Mouse (Mus musculus): ENCODE measurements at regions not wholly inside any gene's neighbourhood (a gene's known extent, or its start where the extent isn't known, plus 50 kb on each side); places are given as distances from the start of the nearest gene placed in this dataset.
A peak's percentile ranks its signal among the peaks of the same experiment; 100 is the strongest.

- H3K27ac ChIP-seq (ENCODE audit: low read depth), result no peak overlapping the region
- no peak overlapping the region for H3K4me3 ChIP-seq (ENCODE audit: low read depth, low read length)
- no peaks in the 10 kb centered on the region for H3K4me1 ChIP-seq (replicated peaks; ENCODE audit: control insufficient read depth, insufficient read depth, low read length)
- WGBS, result 90% methylated on average over 5 of the region's 5 CpGs
- no peak overlapping the region for H3K9ac ChIP-seq (ENCODE audit: low read length)
- no peaks in the 10 kb centered on the region for H3K27me3 ChIP-seq (replicated peaks; ENCODE audit: control insufficient read depth, insufficient read depth, low read length)
- H3K9me3 ChIP-seq (ENCODE audit: control insufficient read depth, low read length), result no peaks in the 10 kb centered on the region
- no peaks in the 10 kb centered on the region for H3K36me3 ChIP-seq (ENCODE audit: control insufficient read depth, insufficient read depth, low read length)
- H3K4me2 ChIP-seq (ENCODE audit: low read length), result no peak overlapping the region
- ATAC-seq (replicated peaks; ENCODE audit: low FRiP score, low TSS enrichment, low read depth) (no peak), DNase-seq (ENCODE audit: low spot score) (no peak)
Measured at GRCm38 (mm10) chr1:62872771-62873170, 169.7 kb downstream of the Nrp2 start.

- H3K9ac ChIP-seq (ENCODE audit: low read length), result no peak overlapping the region
- no peak for DNase-seq (ENCODE audit: low spot score)
- no peaks in the 10 kb centered on the region for H3K36me3 ChIP-seq (ENCODE audit: control insufficient read depth, insufficient read depth, low read length)
- no peak overlapping the region for H3K4me2 ChIP-seq (ENCODE audit: low read length)
- H3K27ac ChIP-seq (ENCODE audit: low read depth), result no peak overlapping the region
- 83% methylated on average over 9 of the region's 9 CpGs for WGBS
- no peaks in the 10 kb centered on the region for H3K27me3 ChIP-seq (replicated peaks; ENCODE audit: control insufficient read depth, insufficient read depth, low read length)
- H3K9me3 ChIP-seq (ENCODE audit: control insufficient read depth, low read length), result no peaks in the 10 kb centered on the region
- no peaks in the 10 kb centered on the region for H3K4me1 ChIP-seq (replicated peaks; ENCODE audit: control insufficient read depth, insufficient read depth, low read length)
- H3K4me3 ChIP-seq (ENCODE audit: low read depth, low read length), result no peak overlapping the region
- no peak for ATAC-seq (replicated peaks; ENCODE audit: low FRiP score, low TSS enrichment, low read depth)
Measured at GRCm38 (mm10) chr1:62875631-62876030, 172.5 kb downstream of the Nrp2 start.

GRCm38 (mm10) chr1:62876685-62877084 is 173.6 kb downstream of the Nrp2 start:
- no peaks in the 10 kb centered on the region for H3K4me1 ChIP-seq (replicated peaks; ENCODE audit: control insufficient read depth, insufficient read depth, low read length)
- ATAC-seq (replicated peaks; ENCODE audit: low FRiP score, low TSS enrichment, low read depth) (no peak), DNase-seq (ENCODE audit: low spot score) (no peak)
- no peak overlapping the region for H3K4me3 ChIP-seq (ENCODE audit: low read depth, low read length)
- H3K9me3 ChIP-seq (ENCODE audit: control insufficient read depth, low read length), result no peaks in the 10 kb centered on the region
- no peak overlapping the region for H3K9ac ChIP-seq (ENCODE audit: low read length)
- H3K4me2 ChIP-seq (ENCODE audit: low read length), result no peak overlapping the region
- WGBS, result 55% methylated on average over 3 of the region's 3 CpGs
- no peak overlapping the region for H3K27ac ChIP-seq (ENCODE audit: low read depth)
- H3K27me3 ChIP-seq (replicated peaks; ENCODE audit: control insufficient read depth, insufficient read depth, low read length), result no peaks in the 10 kb centered on the region
- H3K36me3 ChIP-seq (ENCODE audit: control insufficient read depth, insufficient read depth, low read length), result no peaks in the 10 kb centered on the region

GRCm38 (mm10) chr1:62880882-62881291 is 177.8 kb downstream of the Nrp2 start:
- no peak overlapping the region for H3K27ac ChIP-seq (ENCODE audit: low read depth)
- peak; percentile 27 for DNase-seq (ENCODE audit: low spot score)
- H3K4me3 ChIP-seq (ENCODE audit: low read depth, low read length), result no peak overlapping the region
- H3K4me1 ChIP-seq (replicated peaks; ENCODE audit: control insufficient read depth, insufficient read depth, low read length), result 0 out of 2 replicates have a peak, but pooled peaks cover 5% of the 10 kb centered on the region
- no peaks in the 10 kb centered on the region for H3K9me3 ChIP-seq (ENCODE audit: control insufficient read depth, low read length)
- H3K4me2 ChIP-seq (ENCODE audit: low read length), result no peak overlapping the region
- 79% methylated on average over 4 of the region's 4 CpGs for WGBS
- H3K9ac ChIP-seq (ENCODE audit: low read length), result no peak overlapping the region
- no peak for ATAC-seq (replicated peaks; ENCODE audit: low FRiP score, low TSS enrichment, low read depth)
- no peaks in the 10 kb centered on the region for H3K27me3 ChIP-seq (replicated peaks; ENCODE audit: control insufficient read depth, insufficient read depth, low read length)
- H3K36me3 ChIP-seq (ENCODE audit: control insufficient read depth, insufficient read depth, low read length), result no peaks in the 10 kb centered on the region

GRCm38 (mm10) chr1:62881477-62881876 is 178.4 kb downstream of the Nrp2 start:
- 87% methylated on average over 6 of the region's 6 CpGs for WGBS
- H3K27me3 ChIP-seq (replicated peaks; ENCODE audit: control insufficient read depth, insufficient read depth, low read length), result no peaks in the 10 kb centered on the region
- H3K36me3 ChIP-seq (ENCODE audit: control insufficient read depth, insufficient read depth, low read length), result no peaks in the 10 kb centered on the region
- no peak for DNase-seq (ENCODE audit: low spot score)
- H3K9me3 ChIP-seq (ENCODE audit: control insufficient read depth, low read length), result no peaks in the 10 kb centered on the region
- 0 out of 2 replicates have a peak, but pooled peaks cover 5% of the 10 kb centered on the region for H3K4me1 ChIP-seq (replicated peaks; ENCODE audit: control insufficient read depth, insufficient read depth, low read length)
- H3K9ac ChIP-seq (ENCODE audit: low read length), result no peak overlapping the region
- H3K4me3 ChIP-seq (ENCODE audit: low read depth, low read length), result no peak overlapping the region
- H3K27ac ChIP-seq (ENCODE audit: low read depth), result no peak overlapping the region
- H3K4me2 ChIP-seq (ENCODE audit: low read length), result no peak overlapping the region
- ATAC-seq (replicated peaks; ENCODE audit: low FRiP score, low TSS enrichment, low read depth), result no peak

GRCm38 (mm10) chr1:62882028-62882427 is 178.9 kb downstream of the Nrp2 start:
- no peaks in the 10 kb centered on the region for H3K9me3 ChIP-seq (ENCODE audit: control insufficient read depth, low read length)
- WGBS, result 90% methylated on average over 5 of the region's 5 CpGs
- DNase-seq (ENCODE audit: low spot score), result peak; percentile 20
- no peak overlapping the region for H3K4me3 ChIP-seq (ENCODE audit: low read depth, low read length)
- ATAC-seq (replicated peaks; ENCODE audit: low FRiP score, low TSS enrichment, low read depth), result no peak
- H3K27me3 ChIP-seq (replicated peaks; ENCODE audit: control insufficient read depth, insufficient read depth, low read length), result no peaks in the 10 kb centered on the region
- no peak overlapping the region for H3K27ac ChIP-seq (ENCODE audit: low read depth)
- H3K36me3 ChIP-seq (ENCODE audit: control insufficient read depth, insufficient read depth, low read length), result no peaks in the 10 kb centered on the region
- H3K4me2 ChIP-seq (ENCODE audit: low read length), result no peak overlapping the region
- 0 out of 2 replicates have a peak, but pooled peaks cover 5% of the 10 kb centered on the region for H3K4me1 ChIP-seq (replicated peaks; ENCODE audit: control insufficient read depth, insufficient read depth, low read length)
- no peak overlapping the region for H3K9ac ChIP-seq (ENCODE audit: low read length)

- no peaks in the 10 kb centered on the region for H3K9me3 ChIP-seq (ENCODE audit: control insufficient read depth, low read length)
- WGBS, result 37% methylated on average over 20 of the region's 20 CpGs
- no peak overlapping the region for H3K9ac ChIP-seq (ENCODE audit: low read length)
- H3K36me3 ChIP-seq (ENCODE audit: control insufficient read depth, insufficient read depth, low read length), result no peaks in the 10 kb centered on the region
- H3K4me2 ChIP-seq (ENCODE audit: low read length), result no peak overlapping the region
- H3K27ac ChIP-seq (ENCODE audit: low read depth), result no peak overlapping the region
- DNase-seq (ENCODE audit: low spot score), result peak; percentile 52
- H3K4me3 ChIP-seq (ENCODE audit: low read depth, low read length), result no peak overlapping the region
- ATAC-seq (replicated peaks; ENCODE audit: low FRiP score, low TSS enrichment, low read depth), result no peak
- H3K4me1 ChIP-seq (replicated peaks; ENCODE audit: control insufficient read depth, insufficient read depth, low read length), result 0 out of 2 replicates have a peak, but pooled peaks cover 5% of the 10 kb centered on the region
- no peaks in the 10 kb centered on the region for H3K27me3 ChIP-seq (replicated peaks; ENCODE audit: control insufficient read depth, insufficient read depth, low read length)
Measured at GRCm38 (mm10) chr1:62884876-62885480, 181.9 kb downstream of the Nrp2 start.

- no peak overlapping the region for H3K27ac ChIP-seq (ENCODE audit: low read depth)
- 39% methylated on average over 9 of the region's 9 CpGs for WGBS
- H3K27me3 ChIP-seq (replicated peaks; ENCODE audit: control insufficient read depth, insufficient read depth, low read length), result no peaks in the 10 kb centered on the region
- 0 out of 2 replicates have a peak, but pooled peaks cover 5% of the 10 kb centered on the region for H3K4me1 ChIP-seq (replicated peaks; ENCODE audit: control insufficient read depth, insufficient read depth, low read length)
- peaks cover under 1% of the 10 kb centered on the region; the same call in 1 of the 2 replicates for H3K9me3 ChIP-seq (ENCODE audit: control insufficient read depth, low read length)
- H3K4me2 ChIP-seq (ENCODE audit: low read length), result no peak overlapping the region
- ATAC-seq (replicated peaks; ENCODE audit: low FRiP score, low TSS enrichment, low read depth) (no peak), DNase-seq (ENCODE audit: low spot score) (no peak)
- no peaks in the 10 kb centered on the region for H3K36me3 ChIP-seq (ENCODE audit: control insufficient read depth, insufficient read depth, low read length)
- H3K9ac ChIP-seq (ENCODE audit: low read length), result no peak overlapping the region
- no peak overlapping the region for H3K4me3 ChIP-seq (ENCODE audit: low read depth, low read length)
Measured at GRCm38 (mm10) chr1:62887585-62888483, 184.7 kb downstream of the Nrp2 start.

Data from intestine, embryonic 14.5 days (tissue).